Mouse (Mus musculus): ENCODE data around the gene Xlr3a. TPM values are rescaled to one million over a fixed set of nuclear protein-coding genes. Genes with fewer than 3 reads are reported as not detected.

The Xlr3a gene
- polyA plus RNA-seq, 1 experiment from 2014 or later = 2.1 TPM

DNA sequence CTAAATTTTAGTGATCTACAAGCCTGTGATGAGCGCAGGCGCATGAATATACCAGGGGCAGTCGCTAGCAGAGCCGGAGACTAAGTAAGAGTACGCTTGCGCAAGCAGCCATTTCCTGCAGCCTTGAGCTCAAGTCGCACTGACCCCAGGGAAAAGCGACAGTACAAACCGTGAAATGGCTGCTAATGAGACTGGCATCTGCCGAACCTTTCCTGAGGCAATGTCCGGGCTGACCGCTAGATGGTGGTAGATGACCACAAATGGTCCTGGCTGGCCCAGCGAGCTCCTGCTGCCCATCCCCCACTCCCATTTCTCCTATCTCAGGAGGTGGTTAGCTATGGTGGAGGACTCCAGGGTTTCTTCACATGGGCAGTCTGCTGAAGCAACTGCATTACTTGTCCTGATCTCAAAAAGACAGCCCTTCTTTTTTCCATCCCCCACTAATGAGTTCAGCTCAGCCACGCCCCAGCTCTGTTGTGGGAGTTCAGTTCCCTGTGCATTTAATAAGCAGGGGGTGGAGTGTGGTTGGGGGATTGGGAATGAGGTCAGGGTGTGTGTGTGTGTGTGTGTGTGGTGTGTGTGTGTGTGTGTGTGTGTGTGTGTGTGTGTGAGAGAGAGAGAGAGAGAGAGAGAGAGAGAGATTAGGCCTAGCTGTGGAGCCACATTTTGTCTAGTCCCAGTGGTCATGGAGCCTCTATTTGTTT is 42.9 kb downstream of the Xlr3a start:
- Histone ChIP-seq H3K27me3 (no peaks in the 10 kb centered on the region), H3K4me1 (no peaks in the 10 kb centered on the region), H3K27ac (replicated peaks) (no peak overlapping the region), H3K4me3 (replicated peaks) (peak overlapping the region; percentile 15; the same call in 1 of the 2 replicates), H3K9ac (no peak overlapping the region), H3K9me3 (replicated peaks) (no peaks in the 10 kb centered on the region), H3K4me2 (replicated peaks) (peak overlapping the region; percentile 29), H3K36me3 (no peaks in the 10 kb centered on the region)
- ATAC-seq (ENCODE audit: insufficient number of reproducible peaks, low FRiP score, low TSS enrichment, low read depth) = peak; percentile 87
- 9% methylated on average over 14 of the region's 14 CpGs for WGBS

DNA sequence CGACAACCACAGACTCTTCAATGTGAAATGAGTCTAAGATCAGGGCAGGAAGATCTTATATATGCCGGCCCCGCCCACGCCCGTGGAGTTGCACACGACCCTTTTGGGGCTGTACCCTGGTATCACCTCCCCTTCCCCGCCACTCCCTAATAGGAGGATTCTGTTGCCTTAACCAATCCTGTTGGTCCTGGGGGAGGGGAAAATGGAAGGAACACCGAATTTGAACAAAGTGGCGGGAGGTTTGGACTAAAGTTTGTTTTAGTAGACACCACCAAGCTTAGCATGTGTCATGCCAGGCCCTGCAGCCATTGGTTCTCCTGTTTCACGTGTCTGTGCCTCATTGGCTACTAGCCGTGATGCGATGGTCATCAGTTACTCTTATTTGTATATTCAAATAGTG is 57.2 kb downstream of the Xlr3a start:
- 87% methylated on average over 12 of the region's 12 CpGs for WGBS
- H3K27me3 ChIP-seq = no peaks in the 10 kb centered on the region
- no peak overlapping the region for H3K9ac ChIP-seq
- no peaks in the 10 kb centered on the region for H3K9me3 ChIP-seq (replicated peaks)
- no peaks in the 10 kb centered on the region for H3K36me3 ChIP-seq
- no peaks in the 10 kb centered on the region for H3K4me1 ChIP-seq
- H3K4me2 ChIP-seq (replicated peaks) = no peak overlapping the region
- H3K4me3 ChIP-seq (replicated peaks) = no peak overlapping the region
- no peak for ATAC-seq (ENCODE audit: insufficient number of reproducible peaks, low FRiP score, low TSS enrichment, low read depth)
- H3K27ac ChIP-seq (replicated peaks) = no peak overlapping the region

DNA sequence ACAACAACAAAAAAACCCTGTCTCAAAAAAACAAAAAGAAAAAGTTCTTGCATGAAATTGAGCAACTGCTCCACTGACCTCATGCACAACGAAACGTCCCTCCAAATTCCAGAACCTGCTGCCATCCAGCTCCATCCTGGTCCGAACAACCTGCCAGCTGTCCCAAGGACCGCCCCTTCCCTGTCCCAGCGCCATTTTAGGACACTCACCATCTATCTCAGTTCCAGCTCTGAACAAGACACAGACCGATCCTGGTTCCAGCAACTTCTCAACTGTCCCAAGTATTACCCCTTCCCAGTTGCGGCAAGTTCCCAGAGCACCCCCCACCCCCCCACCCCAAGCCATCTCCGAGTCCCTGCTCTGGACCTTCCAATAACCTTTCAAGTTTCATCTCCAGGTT is 58.1 kb downstream of the Xlr3a start:
- H3K4me1 ChIP-seq = no peaks in the 10 kb centered on the region
- H3K27me3 ChIP-seq = no peaks in the 10 kb centered on the region
- H3K4me3 ChIP-seq (replicated peaks) = no peak overlapping the region
- H3K36me3 ChIP-seq = no peaks in the 10 kb centered on the region
- no peak overlapping the region for H3K9ac ChIP-seq
- no peaks in the 10 kb centered on the region for H3K9me3 ChIP-seq (replicated peaks)
- ATAC-seq (ENCODE audit: insufficient number of reproducible peaks, low FRiP score, low TSS enrichment, low read depth) = no peak
- H3K4me2 ChIP-seq (replicated peaks) = no peak overlapping the region
- WGBS = 85% methylated on average over 8 of the region's 8 CpGs
- no peak overlapping the region for H3K27ac ChIP-seq (replicated peaks)

DNA sequence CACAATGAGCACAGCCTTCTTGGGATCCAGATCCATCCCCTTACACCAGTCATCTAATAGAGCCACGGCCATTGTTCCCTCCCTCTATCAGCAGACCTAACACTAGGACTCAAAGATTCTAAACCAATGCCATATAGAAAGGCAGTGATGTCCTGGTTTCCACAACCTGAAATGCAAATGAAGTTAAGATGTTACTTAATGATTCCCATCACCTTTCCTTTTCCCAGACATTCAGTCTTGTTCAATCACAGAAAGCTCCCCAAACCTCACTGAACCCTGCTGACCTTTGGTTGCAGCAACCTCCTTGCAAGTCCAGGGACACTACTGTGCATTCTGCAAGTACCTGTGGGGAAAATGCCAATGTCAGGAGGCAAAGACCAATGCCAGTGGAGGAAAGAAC is 59.9 kb downstream of the Xlr3a start, which contains the start of gene Pnma5:
TSS of gene Pnma5 (minus strand) at position 101 of the 400 bp plus-strand sequence.
- Histone ChIP-seq H3K36me3 (no peaks in the 10 kb centered on the region), H3K4me3 (replicated peaks) (no peak within 1 kb of the TSS), H3K4me1 (no peaks in the 10 kb centered on the region), H3K4me2 (replicated peaks) (no peak within 1 kb of the TSS), H3K9me3 (replicated peaks) (no peaks in the 10 kb centered on the region), H3K9ac (no peak within 1 kb of the TSS), H3K27me3 (no peaks in the 10 kb centered on the region), H3K27ac (replicated peaks) (no peak within 1 kb of the TSS)
- 80% methylated on average over 1 of the region's 1 CpGs for whole genome bisulfite sequencing
- ATAC-seq (ENCODE audit: insufficient number of reproducible peaks, low FRiP score, low TSS enrichment, low read depth) = no peak

Other genes starting within 250 kb of the Xlr3a start
- gene Cetn2, start 178.7 kb downstream of the Xlr3a start, polyA plus RNA-seq (2015; fragmentation: Nextera tagmentation; extraction: Ambion mirVana) = 72.4 and 91.9 TPM in 2 replicates
- 20.5 and 21.5 TPM in 2 replicates for gene Nsdhl, start 178.5 kb downstream of the Xlr3a start, polyA plus RNA-seq (2015; fragmentation: Nextera tagmentation; extraction: Ambion mirVana)
- gene Zfp185, start 109.8 kb downstream of the Xlr3a start, polyA plus RNA-seq (2015; fragmentation: Nextera tagmentation; extraction: Ambion mirVana) = 31.3 and 36.0 TPM in 2 replicates
- gene Pnma5, start 60.0 kb downstream of the Xlr3a start, polyA plus RNA-seq (2015; fragmentation: Nextera tagmentation; extraction: Ambion mirVana) = 0.16 and 0.30 TPM in 2 replicates
- 0.12 and 0.16 TPM in 2 replicates for gene Pnma3, start 32.3 kb downstream of the Xlr3a start, polyA plus RNA-seq (2015; fragmentation: Nextera tagmentation; extraction: Ambion mirVana)
- gene Xlr4a, start 14.6 kb downstream of the Xlr3a start, polyA plus RNA-seq (2015; fragmentation: Nextera tagmentation; extraction: Ambion mirVana) = 0.53 and 0.72 TPM in 2 replicates
- gene Gm14685, start 20.0 kb upstream of the Xlr3a start, polyA plus RNA-seq (2015; fragmentation: Nextera tagmentation; extraction: Ambion mirVana) = 0.08 and 0.15 TPM in 2 replicates
- gene Xlr5b, start 51.7 kb upstream of the Xlr3a start, polyA plus RNA-seq (2015; fragmentation: Nextera tagmentation; extraction: Ambion mirVana) = not detected in 2 replicates
- gene DXBay18, start 52.4 kb upstream of the Xlr3a start, polyA plus RNA-seq (2015; fragmentation: Nextera tagmentation; extraction: Ambion mirVana) = 0.08 TPM in 1 of 2 replicates, not detected in the other
- not detected in 2 replicates for gene Spin2d, start 79.9 kb upstream of the Xlr3a start, polyA plus RNA-seq (2015; fragmentation: Nextera tagmentation; extraction: Ambion mirVana)
- gene Xlr3b, start 95.1 kb upstream of the Xlr3a start, polyA plus RNA-seq (2015; fragmentation: Nextera tagmentation; extraction: Ambion mirVana) = 7.8 and 11.0 TPM in 2 replicates
- 0.70 and 1.0 TPM in 2 replicates for gene Xlr4b, start 117.2 kb upstream of the Xlr3a start, polyA plus RNA-seq (2015; fragmentation: Nextera tagmentation; extraction: Ambion mirVana)
- 13.3 and 14.6 TPM in 2 replicates for gene F8a, start 131.2 kb upstream of the Xlr3a start, polyA plus RNA-seq (2015; fragmentation: Nextera tagmentation; extraction: Ambion mirVana)
- gene Xlr4c, start 146.0 kb upstream of the Xlr3a start, polyA plus RNA-seq (2015; fragmentation: Nextera tagmentation; extraction: Ambion mirVana) = 0.58 and 0.75 TPM in 2 replicates
- not detected in 2 replicates for gene Xlr3c, start 168.3 kb upstream of the Xlr3a start, polyA plus RNA-seq (2015; fragmentation: Nextera tagmentation; extraction: Ambion mirVana)
- not detected in 2 replicates for gene Xlr5a, start 195.9 kb upstream of the Xlr3a start, polyA plus RNA-seq (2015; fragmentation: Nextera tagmentation; extraction: Ambion mirVana)
- not detected in 2 replicates for gene Xlr5c, start 195.9 kb upstream of the Xlr3a start, polyA plus RNA-seq (2015; fragmentation: Nextera tagmentation; extraction: Ambion mirVana)
- gene Gm45015, start 239.7 kb upstream of the Xlr3a start, polyA plus RNA-seq (2015; fragmentation: Nextera tagmentation; extraction: Ambion mirVana) = not detected in 2 replicates
- 17.2 and 17.7 TPM in 2 replicates for gene Zfp275, start 245.5 kb upstream of the Xlr3a start, polyA plus RNA-seq (2015; fragmentation: Nextera tagmentation; extraction: Ambion mirVana)

Data from embryonic facial prominence, embryonic 15.5 days (tissue).